Mouse (Mus musculus) midbrain, embryonic 12.5 days (tissue): ENCODE data around the gene Traf3ip1. TPM values are rescaled to one million over a fixed set of nuclear protein-coding genes. Genes with fewer than 3 reads are reported as not detected.

Experiments
- ATAC-seq: fragments of 200-750 bp; cut with Nextera tagmentation; 2 replicates; pipeline ENCODE4 v1.8.0; 2017; ENCODE audit warnings: low read depth, moderate TSS enrichment, moderate library complexity; ENCODE audit not compliant: low FRiP score
- H3K27ac ChIP-seq: fragments of 300-500 bp; sonication (generic); replicated peaks from 2 replicates; pipeline ENCODE4 v1.5.1; 2016; ENCODE audit warnings: mild to moderate bottlenecking
- H3K27me3 ChIP-seq: fragments of 300-500 bp; sonication (generic); 2 replicates; pipeline ENCODE4 v1.6.1; 2016; ENCODE audit warnings: mild to moderate bottlenecking
- H3K36me3 ChIP-seq: fragments of 300-500 bp; sonication (generic); 2 replicates; pipeline ENCODE4 v1.6.1; 2016
- H3K4me1 ChIP-seq: fragments of 300-500 bp; sonication (generic); 2 replicates; pipeline ENCODE4 v1.6.1; 2016
- H3K4me2 ChIP-seq: fragments of 300-500 bp; sonication (generic); replicated peaks from 2 replicates; pipeline ENCODE4 v1.6.1; 2016; ENCODE audit warnings: mild to moderate bottlenecking, moderate library complexity
- H3K4me3 ChIP-seq: fragments of 300-500 bp; sonication (generic); 2 replicates; pipeline ENCODE4 v1.5.1; 2016; ENCODE audit warnings: mild to moderate bottlenecking
- H3K9ac ChIP-seq: fragments of 300-500 bp; sonication (generic); replicated peaks from 2 replicates; pipeline ENCODE4 v1.6.1; 2016; ENCODE audit warnings: mild to moderate bottlenecking, moderate library complexity
- H3K9me3 ChIP-seq: fragments of 300-500 bp; sonication (generic); 2 replicates; pipeline ENCODE4 v1.6.1; 2016; ENCODE audit warnings: mild to moderate bottlenecking
- WGBS: fragments of 180-500 bp; shearing (Covaris S2); methylation state at CpG from one replicate; pipeline ENCODE4 v1.1.7; 2016; 5-methylcytosine and 5-hydroxymethylcytosine counted together
- polyA plus RNA-seq: library from polyadenylated mRNA; unstranded; fragments of >200 nt; fragmentation: Nextera tagmentation; extraction: Ambion mirVana; gene quantifications from 2 replicates; pipeline ENCODE4 v1.2.1, GENCODE M21; 2016

Gene Traf3ip1
- polyA plus RNA-seq, 1 experiment from 2014 or later, result 12.6 TPM

DNA sequence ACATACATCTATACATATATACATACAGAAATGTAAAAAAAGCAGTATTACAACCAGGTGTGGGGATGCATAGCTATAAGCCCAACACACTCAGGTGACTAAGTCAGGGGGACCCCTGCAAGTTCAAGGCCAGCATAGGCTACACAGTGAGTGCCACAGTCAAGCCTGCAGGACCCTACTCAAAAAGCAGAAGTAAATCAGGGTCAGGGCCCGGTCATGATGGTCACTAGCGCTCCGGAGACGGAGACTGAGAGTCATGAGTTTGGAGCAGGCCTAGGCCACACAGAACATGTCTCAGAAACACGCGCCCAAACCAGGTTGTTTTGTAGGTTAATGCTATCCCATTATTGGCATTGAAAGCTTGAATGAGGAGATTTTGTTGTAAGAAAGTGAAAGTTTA is 4.1 kb downstream of the Traf3ip1 start:
- H3K4me2 ChIP-seq, result no peak overlapping the region
- no peak overlapping the region for H3K4me3 ChIP-seq
- peaks cover 4% of the 10 kb centered on the region for H3K27me3 ChIP-seq
- H3K36me3 ChIP-seq, result peaks cover 38% of the 10 kb centered on the region
- H3K9me3 ChIP-seq, result no peaks in the 10 kb centered on the region
- no peak overlapping the region for H3K27ac ChIP-seq
- H3K9ac ChIP-seq, result no peak overlapping the region
- WGBS, result 94% methylated on average over 6 of the region's 6 CpGs
- H3K4me1 ChIP-seq, result peaks cover 21% of the 10 kb centered on the region
- ATAC-seq, result no peak

DNA sequence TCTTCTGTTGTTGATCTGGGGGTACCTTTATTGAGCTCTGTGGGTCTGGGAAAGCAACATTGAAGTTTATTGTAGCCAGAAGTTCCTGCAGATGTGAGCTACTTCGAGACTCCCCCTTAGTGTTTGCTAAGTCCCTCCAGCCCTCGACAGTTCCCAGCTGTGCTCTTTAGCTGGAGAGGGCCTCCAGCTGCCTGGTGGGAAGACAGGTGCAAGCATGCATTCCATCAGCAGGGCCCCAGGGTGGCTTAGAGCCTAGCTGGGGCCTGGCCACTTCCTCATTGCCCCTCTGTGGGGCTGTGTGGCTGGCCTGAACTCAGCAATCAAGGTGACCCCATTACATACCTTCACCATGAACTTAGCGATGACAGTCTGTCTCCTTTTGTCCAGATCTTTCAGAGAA is 10.2 kb downstream of the Traf3ip1 start:
- H3K4me2 ChIP-seq, result no peak overlapping the region
- 76% methylated on average over 3 of the region's 3 CpGs for whole genome bisulfite sequencing
- no peak overlapping the region for H3K9ac ChIP-seq
- H3K36me3 ChIP-seq, result peaks cover 74% of the 10 kb centered on the region
- H3K4me1 ChIP-seq, result no peaks in the 10 kb centered on the region
- ATAC-seq, result no peak
- no peaks in the 10 kb centered on the region for H3K27me3 ChIP-seq
- no peak overlapping the region for H3K4me3 ChIP-seq
- H3K9me3 ChIP-seq, result no peaks in the 10 kb centered on the region
- no peak overlapping the region for H3K27ac ChIP-seq

DNA sequence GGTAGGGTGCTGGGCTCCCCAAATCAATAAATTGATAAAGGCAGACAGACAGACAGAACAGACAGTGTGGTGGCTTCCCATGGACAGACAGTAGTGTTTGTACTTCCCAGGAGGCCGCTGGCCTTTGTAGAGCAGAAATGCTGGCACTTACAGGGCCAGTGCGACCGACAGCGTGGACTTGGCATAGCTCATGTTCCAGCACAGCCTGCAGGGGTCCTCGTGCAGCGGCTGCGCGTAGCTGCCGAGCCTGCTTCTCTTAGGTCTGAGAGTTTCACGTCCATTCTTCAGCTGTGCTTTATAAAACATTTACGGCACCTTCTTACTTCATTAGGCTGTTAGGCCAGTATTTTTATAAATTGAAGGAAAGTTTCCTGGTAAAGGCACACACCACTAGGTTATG is 20.5 kb downstream of the Traf3ip1 start:
- H3K9ac ChIP-seq, result no peak overlapping the region
- no peak overlapping the region for H3K4me3 ChIP-seq
- no peaks in the 10 kb centered on the region for H3K9me3 ChIP-seq
- H3K27me3 ChIP-seq, result no peaks in the 10 kb centered on the region
- no peak for ATAC-seq
- no peak overlapping the region for H3K27ac ChIP-seq
- 76% methylated on average over 11 of the region's 11 CpGs for WGBS
- H3K4me2 ChIP-seq, result no peak overlapping the region
- H3K36me3 ChIP-seq, result peaks cover 52% of the 10 kb centered on the region
- no peaks in the 10 kb centered on the region for H3K4me1 ChIP-seq

DNA sequence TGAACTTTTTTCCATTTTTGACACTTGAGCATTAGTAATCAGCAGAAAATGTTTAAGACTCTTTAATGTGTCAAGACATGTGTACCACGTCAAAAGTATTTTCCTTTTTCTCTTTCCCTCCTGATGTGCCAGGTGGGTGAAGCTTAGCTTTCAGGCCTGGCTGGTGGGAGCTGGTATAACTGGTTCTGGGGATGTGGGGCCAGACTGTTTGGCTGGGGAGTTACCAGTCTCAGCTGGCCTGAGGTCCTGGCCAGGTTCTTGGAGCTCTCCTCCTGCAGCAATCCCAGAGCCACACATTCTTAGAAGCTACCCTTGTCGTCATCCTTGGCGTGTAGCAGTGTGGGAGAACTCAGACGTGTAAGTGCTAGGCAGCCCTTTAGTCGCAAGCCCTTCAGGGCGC is 21.2 kb downstream of the Traf3ip1 start:
- 92% methylated on average over 6 of the region's 6 CpGs for WGBS
- no peak overlapping the region for H3K4me3 ChIP-seq
- H3K27ac ChIP-seq, result no peak overlapping the region
- no peak for ATAC-seq
- no peaks in the 10 kb centered on the region for H3K27me3 ChIP-seq
- H3K4me1 ChIP-seq, result no peaks in the 10 kb centered on the region
- no peak overlapping the region for H3K4me2 ChIP-seq
- H3K9me3 ChIP-seq, result no peaks in the 10 kb centered on the region
- H3K36me3 ChIP-seq, result peaks cover 52% of the 10 kb centered on the region
- H3K9ac ChIP-seq, result no peak overlapping the region

DNA sequence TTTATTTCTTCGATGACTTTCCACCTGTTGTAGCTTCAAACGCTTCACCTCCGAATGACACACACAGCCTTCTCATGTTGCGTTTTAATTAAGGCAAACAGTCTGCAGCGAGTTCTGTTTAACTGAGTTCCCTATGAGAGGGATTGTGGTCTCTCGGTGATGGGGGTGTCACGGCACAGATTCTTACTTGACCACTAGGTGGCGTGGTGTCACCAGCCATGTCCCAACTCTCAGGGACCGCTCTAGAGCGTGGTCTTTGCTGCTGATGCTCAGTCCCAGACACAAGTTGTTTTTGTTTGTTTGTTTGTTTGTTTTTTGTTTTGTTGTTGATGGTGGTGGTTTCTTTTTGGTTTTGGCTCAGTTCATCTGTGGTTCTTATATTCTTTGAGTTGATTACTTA is 29.3 kb downstream of the Traf3ip1 start:
- peak; percentile 74; the same call in 1 of the 2 replicates for ATAC-seq

DNA sequence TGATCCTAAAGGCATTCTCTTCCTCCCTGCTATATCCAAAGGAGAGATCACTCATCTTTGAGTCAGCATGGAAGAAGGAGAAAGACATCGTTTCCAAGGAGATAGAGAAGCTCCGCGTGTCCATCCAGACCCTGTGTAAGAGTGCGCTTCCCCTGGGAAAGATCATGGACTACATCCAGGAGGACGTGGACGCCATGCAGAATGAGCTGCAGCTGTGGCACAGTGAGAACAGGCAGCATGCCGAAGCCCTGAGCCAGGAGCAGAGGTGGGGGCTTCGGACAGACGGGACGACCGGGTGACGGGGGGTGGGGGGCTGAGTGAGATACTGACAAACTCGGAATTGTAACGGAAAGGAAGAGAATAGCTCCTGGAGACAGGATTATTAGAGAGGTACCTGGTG is 31.4 kb downstream of the Traf3ip1 start:
- WGBS, result 84% methylated on average over 14 of the region's 14 CpGs
- no peak for ATAC-seq
- Histone ChIP-seq H3K36me3 (peaks cover 61% of the 10 kb centered on the region), H3K27me3 (no peaks in the 10 kb centered on the region), H3K27ac (no peak overlapping the region), H3K4me3 (no peak overlapping the region), H3K4me2 (no peak overlapping the region), H3K9ac (no peak overlapping the region), H3K4me1 (no peaks in the 10 kb centered on the region), H3K9me3 (no peaks in the 10 kb centered on the region)

More for the DNA sequence above, 29.3 kb downstream of the Traf3ip1 start:
- Histone ChIP-seq H3K36me3 (peaks cover 66% of the 10 kb centered on the region), H3K27me3 (no peaks in the 10 kb centered on the region), H3K4me2 (no peak overlapping the region), H3K9me3 (no peaks in the 10 kb centered on the region), H3K9ac (no peak overlapping the region), H3K4me1 (no peaks in the 10 kb centered on the region), H3K4me3 (no peak overlapping the region), H3K27ac (no peak overlapping the region)
- 16% methylated on average over 10 of the region's 10 CpGs for WGBS

DNA sequence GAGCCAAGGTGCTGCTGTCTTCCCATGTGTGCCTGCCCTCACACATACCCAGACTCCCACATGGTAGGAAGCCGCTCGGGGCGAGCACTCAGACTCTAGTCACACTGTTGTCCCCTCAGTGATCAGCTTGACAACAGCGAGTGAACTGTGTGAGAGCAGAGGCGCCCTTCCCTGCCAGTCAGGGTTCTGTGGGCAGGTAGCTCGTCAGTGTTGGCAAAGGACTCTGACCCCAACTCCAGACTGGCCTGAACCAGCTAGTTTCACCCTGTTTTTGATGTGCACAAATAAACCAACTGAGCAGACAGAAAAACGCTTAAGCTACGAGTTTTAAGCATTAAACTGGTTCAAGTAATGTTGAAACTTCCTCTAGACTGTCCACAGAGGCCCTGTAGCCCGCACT is 35.7 kb downstream of the Traf3ip1 start:
- H3K4me1 ChIP-seq, result no peaks in the 10 kb centered on the region
- no peak overlapping the region for H3K27ac ChIP-seq
- no peak overlapping the region for H3K9ac ChIP-seq
- ATAC-seq, result no peak
- no peaks in the 10 kb centered on the region for H3K27me3 ChIP-seq
- H3K9me3 ChIP-seq, result no peaks in the 10 kb centered on the region
- H3K4me2 ChIP-seq, result no peak overlapping the region
- H3K4me3 ChIP-seq, result no peak overlapping the region
- peaks cover 44% of the 10 kb centered on the region for H3K36me3 ChIP-seq
- WGBS, result 88% methylated on average over 9 of the region's 9 CpGs

DNA sequence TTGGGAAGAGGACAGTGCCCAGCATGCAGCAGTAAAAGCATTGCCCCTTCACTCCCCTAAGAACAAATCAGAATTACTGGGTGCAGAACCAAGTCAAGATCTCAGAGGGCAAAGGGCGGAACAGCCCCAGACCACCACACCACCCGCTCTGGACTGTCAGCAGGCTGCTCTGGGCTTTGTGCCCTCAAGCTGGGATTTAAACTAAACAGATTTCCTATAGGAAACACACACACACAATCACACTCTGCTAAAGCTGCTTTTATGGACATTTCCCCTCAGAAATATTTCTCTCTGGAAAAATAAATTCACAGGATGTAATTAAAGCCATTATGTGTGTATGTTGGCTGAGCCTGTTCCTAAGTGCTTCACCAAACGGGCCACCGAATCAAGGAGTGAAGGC is 37.8 kb downstream of the Traf3ip1 start:
- WGBS, result 91% methylated on average over 4 of the region's 4 CpGs
- Histone ChIP-seq H3K4me3 (no peak overlapping the region), H3K4me2 (no peak overlapping the region), H3K27me3 (no peaks in the 10 kb centered on the region), H3K9me3 (no peaks in the 10 kb centered on the region), H3K9ac (no peak overlapping the region), H3K36me3 (peaks cover 30% of the 10 kb centered on the region), H3K27ac (no peak overlapping the region), H3K4me1 (no peaks in the 10 kb centered on the region)
- no peak for ATAC-seq

DNA sequence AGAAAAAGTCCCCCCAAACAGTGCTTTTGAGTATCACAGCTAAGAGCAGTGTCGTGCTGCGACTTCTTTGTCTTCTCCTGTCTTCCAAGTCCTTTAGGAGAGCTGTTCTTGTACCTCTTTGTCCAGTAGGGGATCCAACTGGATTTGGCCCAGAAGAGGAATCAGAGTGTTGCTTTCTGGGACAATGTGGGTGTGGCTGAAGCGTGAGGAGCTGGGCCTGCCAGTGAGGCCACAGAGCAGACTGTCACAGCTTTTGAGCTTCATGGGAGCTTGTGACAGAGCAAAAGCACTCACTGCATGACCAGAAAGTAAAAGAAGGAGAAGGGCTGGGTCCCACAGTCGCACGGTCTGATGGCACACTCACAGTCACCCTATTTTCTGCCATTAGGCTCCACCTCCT is 38.4 kb downstream of the Traf3ip1 start:
- WGBS, result 88% methylated on average over 5 of the region's 5 CpGs
- no peak overlapping the region for H3K27ac ChIP-seq

DNA sequence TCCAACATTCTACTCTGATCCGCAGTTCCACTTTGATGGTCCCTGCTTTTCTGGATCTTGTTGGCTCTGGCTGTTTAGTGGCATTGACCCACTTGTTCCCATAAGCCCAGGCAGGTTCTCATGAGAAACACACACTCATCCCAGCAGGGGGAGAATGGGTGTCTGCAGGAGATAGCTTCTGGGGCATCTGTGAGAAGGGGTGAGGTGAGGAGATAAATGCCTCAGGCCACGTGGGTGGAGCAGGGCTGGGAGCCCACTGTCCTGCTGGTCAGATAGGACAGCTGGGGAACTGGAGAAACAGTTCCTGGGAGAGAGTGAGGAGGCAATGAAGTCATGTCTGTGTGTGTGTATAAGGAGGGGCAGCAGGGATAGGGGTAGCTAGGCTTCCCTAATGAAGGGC is 39.0 kb downstream of the Traf3ip1 start:
- H3K4me3 ChIP-seq, result no peak overlapping the region
- WGBS, result 60% methylated on average over 2 of the region's 2 CpGs
- no peak overlapping the region for H3K9ac ChIP-seq
- ATAC-seq, result no peak
- H3K27me3 ChIP-seq, result peaks cover 9% of the 10 kb centered on the region
- no peaks in the 10 kb centered on the region for H3K9me3 ChIP-seq
- no peak overlapping the region for H3K27ac ChIP-seq
- H3K4me1 ChIP-seq, result no peaks in the 10 kb centered on the region
- H3K36me3 ChIP-seq, result peaks cover 19% of the 10 kb centered on the region; the same call in 1 of the 2 replicates
- no peak overlapping the region for H3K4me2 ChIP-seq

More for the DNA sequence above, 38.4 kb downstream of the Traf3ip1 start:
- Histone ChIP-seq H3K4me2 (no peak overlapping the region), H3K36me3 (peaks cover 24% of the 10 kb centered on the region; the same call in 1 of the 2 replicates), H3K4me3 (no peak overlapping the region), H3K4me1 (no peaks in the 10 kb centered on the region), H3K9ac (no peak overlapping the region), H3K9me3 (no peaks in the 10 kb centered on the region), H3K27me3 (peaks cover 3% of the 10 kb centered on the region)
- no peak for ATAC-seq

DNA sequence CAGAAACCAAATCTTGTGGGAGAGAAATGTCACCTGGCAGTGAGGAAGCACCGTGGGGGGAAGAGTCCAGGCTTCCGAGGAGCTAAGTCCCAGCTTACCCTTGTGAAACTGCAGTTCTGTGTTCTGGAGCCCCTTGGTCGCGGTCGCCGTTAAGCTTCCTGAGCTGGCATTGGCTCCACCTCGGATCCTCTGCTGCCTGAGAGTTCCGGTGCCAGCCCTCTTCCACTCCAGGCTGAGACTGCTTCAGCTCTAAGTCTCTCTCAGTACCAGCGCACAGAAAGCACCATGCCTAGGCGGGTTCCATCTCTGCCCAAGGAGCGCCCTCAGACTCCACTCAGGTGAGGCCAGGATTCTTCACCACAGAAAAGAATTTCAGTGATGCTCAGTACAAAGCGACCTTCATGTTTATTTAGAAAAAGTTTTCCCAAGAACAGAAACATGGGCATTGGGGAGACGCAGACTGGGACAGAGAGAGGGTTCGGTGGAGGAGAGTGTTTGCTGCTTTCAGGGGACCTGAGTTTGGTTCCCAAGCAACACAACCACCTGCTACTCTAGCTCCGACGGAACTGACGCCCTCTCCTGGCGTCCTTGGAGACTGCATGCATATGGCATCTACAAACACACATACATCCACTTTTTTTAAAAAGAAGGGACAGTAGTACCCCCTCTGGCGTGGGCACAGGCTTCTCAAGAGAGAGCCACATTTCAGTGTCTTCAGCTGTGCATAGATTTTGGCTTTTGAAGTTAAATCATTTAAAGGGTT is 39.7 kb downstream of the Traf3ip1 start:
- Histone ChIP-seq H3K36me3 (0 out of 2 replicates have a peak, but pooled peaks cover 16% of the 10 kb centered on the region), H3K27ac (no peak overlapping the region), H3K9me3 (no peaks in the 10 kb centered on the region), H3K27me3 (peaks cover 14% of the 10 kb centered on the region), H3K4me2 (no peak overlapping the region), H3K9ac (no peak overlapping the region), H3K4me3 (no peak overlapping the region), H3K4me1 (no peaks in the 10 kb centered on the region)
- ATAC-seq, result no peak
- WGBS, result 84% methylated on average over 19 of the region's 19 CpGs

DNA sequence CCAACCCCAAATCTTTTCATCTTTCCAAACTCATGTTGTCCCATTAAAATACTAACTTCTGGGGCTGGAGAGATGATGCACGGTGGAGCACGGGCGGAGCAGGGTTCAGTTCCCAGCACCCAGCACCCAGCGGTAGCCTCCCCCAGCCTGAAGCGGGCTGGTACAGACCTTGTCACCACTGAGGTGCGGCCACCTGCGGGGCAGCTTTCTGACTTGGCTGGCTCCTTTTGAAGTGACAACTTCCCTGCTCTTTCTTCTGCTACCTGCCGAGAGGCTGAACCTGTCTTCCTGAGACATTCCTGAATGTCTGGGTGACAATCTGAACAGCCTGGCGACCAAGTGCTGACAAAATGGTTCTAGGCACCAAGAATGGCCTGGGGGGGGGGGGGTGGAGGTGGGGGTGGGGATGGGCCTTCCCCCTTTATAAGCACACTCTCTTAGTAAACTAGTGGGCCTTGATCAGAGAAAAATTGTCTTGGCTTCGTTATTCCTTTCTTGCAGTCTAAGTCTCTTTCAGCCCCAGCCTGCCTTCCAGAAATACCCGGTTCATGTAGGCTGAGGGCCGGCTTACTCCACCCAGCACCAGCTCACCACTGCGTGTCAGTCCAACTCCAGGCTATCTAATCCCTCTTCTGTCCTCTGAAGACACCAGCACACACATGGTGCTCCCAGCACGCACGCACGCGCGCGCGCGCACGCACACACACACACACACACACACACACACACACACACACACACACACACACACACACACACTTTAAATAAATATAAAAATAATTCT is 43.5 kb downstream of the Traf3ip1 start:
- ATAC-seq, result no peak
- no peak overlapping the region for H3K9ac ChIP-seq
- WGBS, result 20% methylated on average over 21 of the region's 22 CpGs
- H3K4me2 ChIP-seq, result no peak overlapping the region
- peaks cover 12% of the 10 kb centered on the region for H3K4me1 ChIP-seq
- H3K36me3 ChIP-seq, result 0 out of 2 replicates have a peak, but pooled peaks cover under 1% of the 10 kb centered on the region
- no peaks in the 10 kb centered on the region for H3K9me3 ChIP-seq
- H3K27ac ChIP-seq, result no peak overlapping the region
- H3K4me3 ChIP-seq, result no peak overlapping the region
- peaks cover 22% of the 10 kb centered on the region for H3K27me3 ChIP-seq
